In genomic region chr2:137419678-137420077, GRCm38 (mm10) we compare ENCODE assay signal across 10 mouse cellular contexts.
A peak's percentile ranks its signal among the peaks of the same experiment; 100 is the strongest.
DNase-seq lines count a peak whose midpoint lies in the region; ATAC-seq and TF ChIP-seq lines count a peak whose summit lies in the region.
"Had no signal": no experiment of that assay in that cellular context is flagged by ENCODE, and none has a peak within 500 bp of the region (broad histone marks: within the 10 kb centered on the region; RNA-seq: fewer than 3 reads in every experiment).

No protein-coding gene starts in this region.

- peak; percentile 71 for ATAC-seq in heart, postnatal 0 days (ENCODE audit: insufficient read depth, low read depth)
- ATAC-seq in erythroid progenitor cell, adult 5-6 weeks (replicated peaks; ENCODE audit: low FRiP score, poor library complexity, severe bottlenecking): no peak
- ATAC-seq: CD4-positive, CD25-positive, alpha-beta regulatory T cell, adult 4 months had no signal

- TF ChIP-seq CTCF in heart, postnatal 0 days (IDR thresholded peaks at IDR 0.05; ENCODE audit: low read depth): no peak

- H3K36me3 ChIP-seq in heart, postnatal 0 days (replicated peaks; ENCODE audit: control insufficient read depth, insufficient read depth, low read length): no peaks in the 10 kb centered on the region
- H3K36me3 ChIP-seq: limb, embryonic 10.5 days had no signal

- H3K27me3 ChIP-seq in heart, postnatal 0 days (ENCODE audit: control insufficient read depth, insufficient read depth, low read length): no peaks in the 10 kb centered on the region

- peak overlapping the region; percentile 34; the same call in 1 of the 2 replicates for H3K27ac ChIP-seq in heart, postnatal 0 days (ENCODE audit: low read depth)
- H3K27ac ChIP-seq: limb, embryonic 10.5 days had no signal

- TF ChIP-seq EP300 in heart, postnatal 0 days (IDR thresholded peaks at IDR 0.05; ENCODE audit: low read depth): peak; percentile 48; the same call in 1 of the 2 replicates

- 38% methylated on average over 4 of the region's 4 CpGs for WGBS in heart, postnatal 0 days

- DNase-seq in kidney, adult 11 months: peak; percentile 27
- no peak for DNase-seq in kidney, adult 18-20 months
- peak; percentile 66 for DNase-seq in heart, postnatal 0 days (ENCODE audit: low spot score)
- DNase-seq in kidney, postnatal 14 days: peak; percentile 44
- DNase-seq in ovary, postnatal 14 days (ENCODE audit: low spot score): no peak
- DNase-seq in right cerebral cortex, adult 2 months (ENCODE audit: low spot score in 2 of 2): no peak
- DNase-seq: right cerebral cortex, postnatal 25 days had no signal

- no peak overlapping the region for H3K9ac ChIP-seq in heart, postnatal 0 days (replicated peaks; ENCODE audit: low read depth, low read length)

- no peaks in the 10 kb centered on the region for H3K9me3 ChIP-seq in heart, postnatal 0 days (replicated peaks; ENCODE audit: control insufficient read depth, low read length)
- H3K9me3 ChIP-seq: limb, embryonic 10.5 days had no signal

- no peak overlapping the region for H3K4me3 ChIP-seq in heart, postnatal 0 days (ENCODE audit: low read depth, low read length)
- H3K4me3 ChIP-seq: limb, embryonic 10.5 days had no signal

- no peak overlapping the region for H3K4me2 ChIP-seq in heart, postnatal 0 days (ENCODE audit: low read depth, low read length)

- H3K4me1 ChIP-seq in heart, postnatal 0 days (ENCODE audit: control insufficient read depth, insufficient read depth): 0 out of 2 replicates have a peak, but pooled peaks cover 7% of the 10 kb centered on the region

Comparison
In these comparisons a context has a peak if more than half of its experiments do, and no peak if none do; other contexts are left out.
1. DNase-seq: peak in kidney, adult 11 months (single experiment), heart, postnatal 0 days (single experiment) and kidney, postnatal 14 days (single experiment); none in kidney, adult 18-20 months (single experiment), ovary, postnatal 14 days (single experiment) and right cerebral cortex, adult 2 months (0 of 2).